Mouse (Mus musculus): ENCODE measurements at regions not wholly inside any gene's neighbourhood (a gene's known extent, or its start where the extent isn't known, plus 50 kb on each side); places are given as distances from the start of the nearest gene placed in this dataset.
A peak's percentile ranks its signal among the peaks of the same experiment; 100 is the strongest.

- no peak for DNase-seq (ENCODE audit: low read depth, low spot score)
These were observed 53.5 kb upstream of the Ptpn1 start for GRCm38 (mm10) chr2:167878255-167878865.

GRCm38 (mm10) chr2:167877254-167877870, 54.5 kb upstream of the Ptpn1 start:
- no peak for DNase-seq (ENCODE audit: low read depth, low spot score)

- no peak for DNase-seq (ENCODE audit: low read depth, low spot score)
These were observed 59.4 kb upstream of the Ptpn1 start for GRCm38 (mm10) chr2:167872507-167872906.

- no peak for DNase-seq (ENCODE audit: low read depth, low spot score)
These were observed 61.7 kb upstream of the Ptpn1 start for GRCm38 (mm10) chr2:167870153-167870552.

- peak; percentile 62 for DNase-seq (ENCODE audit: low read depth, low spot score)
These were observed 65.1 kb upstream of the Ptpn1 start for GRCm38 (mm10) chr2:167866751-167867150.

GRCm38 (mm10) chr2:167865525-167865924, 66.3 kb upstream of the Ptpn1 start:
- DNase-seq (ENCODE audit: low read depth, low spot score), result no peak

GRCm38 (mm10) chr2:167864672-167865071, 67.2 kb upstream of the Ptpn1 start:
- no peak for DNase-seq (ENCODE audit: low read depth, low spot score)

- no peak for DNase-seq (ENCODE audit: low read depth, low spot score)
These were observed 67.6 kb upstream of the Ptpn1 start for GRCm38 (mm10) chr2:167864228-167864627.

GRCm38 (mm10) chr2:167863616-167864015, 68.2 kb upstream of the Ptpn1 start:
- no peak for DNase-seq (ENCODE audit: low read depth, low spot score)

- DNase-seq (ENCODE audit: low read depth, low spot score), result no peak
These were observed 70.7 kb upstream of the Ptpn1 start for GRCm38 (mm10) chr2:167861178-167861520.

- no peak for DNase-seq (ENCODE audit: low read depth, low spot score)
These were observed 71.2 kb upstream of the Ptpn1 start for GRCm38 (mm10) chr2:167860457-167861177.

GRCm38 (mm10) chr2:167859575-167859974, 72.3 kb upstream of the Ptpn1 start:
- no peak for DNase-seq (ENCODE audit: low read depth, low spot score)

GRCm38 (mm10) chr2:167858346-167858745, 73.5 kb upstream of the Ptpn1 start:
- no peak for DNase-seq (ENCODE audit: low read depth, low spot score)

- no peak for DNase-seq (ENCODE audit: low read depth, low spot score)
These were observed 73.9 kb upstream of the Ptpn1 start for GRCm38 (mm10) chr2:167857911-167858310.

GRCm38 (mm10) chr2:167856920-167857475, 74.9 kb upstream of the Ptpn1 start:
- no peak for DNase-seq (ENCODE audit: low read depth, low spot score)

GRCm38 (mm10) chr2:167856020-167856419, 75.8 kb upstream of the Ptpn1 start:
- DNase-seq (ENCODE audit: low read depth, low spot score), result no peak

GRCm38 (mm10) chr2:167854060-167854459, 77.8 kb upstream of the Ptpn1 start:
- no peak for DNase-seq (ENCODE audit: low read depth, low spot score)

GRCm38 (mm10) chr2:167853411-167853821, 78.4 kb upstream of the Ptpn1 start:
- no peak for DNase-seq (ENCODE audit: low read depth, low spot score)

GRCm38 (mm10) chr2:167852582-167852981, 79.3 kb upstream of the Ptpn1 start:
- DNase-seq (ENCODE audit: low read depth, low spot score), result no peak

GRCm38 (mm10) chr2:167851216-167851896, 80.5 kb upstream of the Ptpn1 start:
- DNase-seq (ENCODE audit: low read depth, low spot score), result no peak

- no peak for DNase-seq (ENCODE audit: low read depth, low spot score)
These were observed 81.8 kb upstream of the Ptpn1 start for GRCm38 (mm10) chr2:167849999-167850552.

All from mesoderm, embryonic 11.5 days (tissue).